ENCODE assay signal across 1 mouse cellular context in genomic region chr7:19094826-19095750, GRCm38 (mm10).
A peak's percentile ranks its signal among the peaks of the same experiment; 100 is the strongest.
TF ChIP-seq lines count a peak whose summit lies in the region.

No protein-coding gene starts in this region.

TF ChIP-seq in MEL, 35 proteins besides CTCF, POLR2A, EP300 and RAD21 (continued from another document):
- TF ChIP-seq MXI1 (IDR thresholded peaks at IDR 0.05; ENCODE audit: low read depth, low read length) (peak; percentile 47), NRF1 (IDR thresholded peaks at IDR 0.05; ENCODE audit: insufficient read depth, low read depth, low read length, poor library complexity, severe bottlenecking) (peak; percentile 59; the same call in 1 of the 2 replicates), CHD2 (IDR thresholded peaks at IDR 0.05; ENCODE audit: low read length) (no peak), MYB (IDR thresholded peaks at IDR 0.05; ENCODE audit: low read depth, low read length) (no peak), ZMIZ1 (IDR thresholded peaks at IDR 0.05; ENCODE audit: low read depth, low read length) (no peak), TCF12 (IDR thresholded peaks at IDR 0.05; ENCODE audit: low read depth, low read length) (0 out of 2 replicates have a peak, but pooled peaks have one; percentile 2)
TF ChIP-seq in MEL: peak in this region for 4.
